ENCODE assay signal across 8 mouse cellular contexts in genomic region chr7:107594325-107594856, GRCm38 (mm10). TPM values are rescaled to one million over a fixed set of nuclear protein-coding genes. Genes with fewer than 3 reads are reported as not detected.
DNase-seq lines count a peak whose midpoint lies in the region; ATAC-seq and TF ChIP-seq lines count a peak whose summit lies in the region.

No protein-coding gene starts in this region.

- H3K9me3 ChIP-seq in neural tube, embryonic 11.5 days (ENCODE audit: control insufficient read depth, low read length) = no peaks in the 10 kb centered on the region
- H3K9me3 ChIP-seq in embryonic facial prominence, embryonic 11.5 days (replicated peaks; ENCODE audit: control insufficient read depth, low read length) = no peaks in the 10 kb centered on the region
- no peaks in the 10 kb centered on the region for H3K9me3 ChIP-seq in limb, embryonic 13.5 days
- H3K9me3 ChIP-seq in midbrain, embryonic 13.5 days = no peaks in the 10 kb centered on the region

- no peak for TF ChIP-seq POLR2A in heart, adult 2 months (IDR thresholded peaks at IDR 0.05; ENCODE audit: insufficient read depth, low read depth, low read length)
- no peak for TF ChIP-seq POLR2A in kidney, adult 2 months (IDR thresholded peaks at IDR 0.05; ENCODE audit: low read depth, low read length)

- TF ChIP-seq CTCF in heart, adult 2 months (IDR thresholded peaks at IDR 0.05) = peak; percentile 71
- peak; percentile 46; the same call in 1 of the 2 replicates for TF ChIP-seq CTCF in kidney, adult 2 months (conservative IDR thresholded peaks at IDR 0.05; ENCODE audit: insufficient read depth, insufficient read length, low read depth, low read length)

- H3K4me1 ChIP-seq in neural tube, embryonic 11.5 days (ENCODE audit: control insufficient read depth, insufficient read depth, low read length) = no peaks in the 10 kb centered on the region
- H3K4me1 ChIP-seq in embryonic facial prominence, embryonic 11.5 days (ENCODE audit: control insufficient read depth, insufficient read depth, low read length) = no peaks in the 10 kb centered on the region
- H3K4me1 ChIP-seq in heart, adult 2 months (ENCODE audit: control insufficient read depth, insufficient read depth, low read length) = no peaks in the 10 kb centered on the region
- no peaks in the 10 kb centered on the region for H3K4me1 ChIP-seq in kidney, adult 2 months (ENCODE audit: control insufficient read depth, insufficient read depth, low read length)
- peaks cover 23% of the 10 kb centered on the region for H3K4me1 ChIP-seq in limb, embryonic 13.5 days
- peaks cover 9% of the 10 kb centered on the region for H3K4me1 ChIP-seq in midbrain, embryonic 13.5 days (replicated peaks)

- H3K27ac ChIP-seq in neural tube, embryonic 11.5 days (ENCODE audit: low read depth, low read length) = no peak overlapping the region
- no peak overlapping the region for H3K27ac ChIP-seq in embryonic facial prominence, embryonic 11.5 days (replicated peaks; ENCODE audit: low read depth, low read length)
- H3K27ac ChIP-seq in heart, adult 2 months = peak overlapping the region; percentile 88
- peak overlapping the region; percentile 77 for H3K27ac ChIP-seq in kidney, adult 2 months (ENCODE audit: insufficient read depth, low read depth, low read length)
- no peak overlapping the region for H3K27ac ChIP-seq in limb, embryonic 13.5 days
- H3K27ac ChIP-seq in midbrain, embryonic 13.5 days = no peak overlapping the region

- DNase-seq in neural tube, embryonic 11.5 days (ENCODE audit: low spot score) = no peak
- no peak for DNase-seq in neural tube, embryonic 10.5 days (ENCODE audit: extremely low spot score, low spot score)
- peak; percentile 69 for DNase-seq in embryonic facial prominence, embryonic 11.5 days (ENCODE audit: low spot score)
- DNase-seq in heart, adult 2 months = peak; percentile 57 to 58
- DNase-seq in kidney, adult 2 months = peak; percentile 75
- peak; percentile 11 to 45 for DNase-seq in spleen, postnatal 14 days (ENCODE audit: low spot score in 2 of 2)

- peak overlapping the region; percentile 58 for H3K4me2 ChIP-seq in neural tube, embryonic 11.5 days (ENCODE audit: low read depth)
- H3K4me2 ChIP-seq in embryonic facial prominence, embryonic 11.5 days (ENCODE audit: low read depth, low read length) = peak overlapping the region; percentile 77
- peak overlapping the region; percentile 94 for H3K4me2 ChIP-seq in limb, embryonic 13.5 days (replicated peaks)
- H3K4me2 ChIP-seq in midbrain, embryonic 13.5 days (replicated peaks) = peak overlapping the region; percentile 92

- peak; percentile 78 for ATAC-seq in neural tube, embryonic 11.5 days (ENCODE audit: insufficient read depth, low FRiP score, low TSS enrichment)
- peak; percentile 77 for ATAC-seq in embryonic facial prominence, embryonic 11.5 days (replicated peaks; ENCODE audit: insufficient number of reproducible peaks, low FRiP score, low TSS enrichment, low read depth)
- peak; percentile 72 for ATAC-seq in limb, embryonic 13.5 days (ENCODE audit: low FRiP score, low read depth)
- ATAC-seq in midbrain, embryonic 13.5 days = peak; percentile 83

- TF ChIP-seq EP300 in heart, adult 2 months (IDR thresholded peaks at IDR 0.05; ENCODE audit: insufficient read depth, low read depth, low read length) = no peak

- H3K4me3 ChIP-seq in neural tube, embryonic 11.5 days (ENCODE audit: low read depth, low read length) = peak overlapping the region; percentile 33
- peak overlapping the region; percentile 42 for H3K4me3 ChIP-seq in embryonic facial prominence, embryonic 11.5 days (ENCODE audit: low read depth, low read length)
- H3K4me3 ChIP-seq in heart, adult 2 months = peak overlapping the region; percentile 45
- peak overlapping the region; percentile 70 for H3K4me3 ChIP-seq in kidney, adult 2 months (ENCODE audit: insufficient read depth, low read depth, low read length)
- peak overlapping the region; percentile 54 for H3K4me3 ChIP-seq in limb, embryonic 13.5 days
- peak overlapping the region; percentile 51 for H3K4me3 ChIP-seq in midbrain, embryonic 13.5 days (replicated peaks)

- intact Hi-C loops in heart, adult 2 months (cut with DNase I) = loop anchor here (10.0 kb wide), 1 partner anchor 150 kb away; no protein-coding TSS in a partner anchor

- H3K79me2 ChIP-seq in heart, adult 2 months (replicated peaks; ENCODE audit: control insufficient read depth, insufficient read depth, low read length) = no peaks in the 10 kb centered on the region

- peak overlapping the region; percentile 46 for H3K9ac ChIP-seq in neural tube, embryonic 11.5 days (ENCODE audit: low read length)
- H3K9ac ChIP-seq in embryonic facial prominence, embryonic 11.5 days (replicated peaks; ENCODE audit: low read length) = peak overlapping the region; percentile 50
- H3K9ac ChIP-seq in heart, adult 2 months (ENCODE audit: low read depth, low read length) = peak overlapping the region; percentile 65
- H3K9ac ChIP-seq in limb, embryonic 13.5 days = peak overlapping the region; percentile 63; the same call in 1 of the 2 replicates
- peak overlapping the region; percentile 61 for H3K9ac ChIP-seq in midbrain, embryonic 13.5 days (replicated peaks)

- 0 out of 2 replicates have a peak, but pooled peaks cover 4% of the 10 kb centered on the region for H3K27me3 ChIP-seq in neural tube, embryonic 11.5 days (ENCODE audit: control insufficient read depth, insufficient read depth, low read length)
- no peaks in the 10 kb centered on the region for H3K27me3 ChIP-seq in embryonic facial prominence, embryonic 11.5 days (ENCODE audit: control insufficient read depth, insufficient read depth, low read length)
- H3K27me3 ChIP-seq in heart, adult 2 months (ENCODE audit: control insufficient read depth, insufficient read depth, low read length) = no peaks in the 10 kb centered on the region
- H3K27me3 ChIP-seq in kidney, adult 2 months (replicated peaks; ENCODE audit: control insufficient read depth, insufficient read depth, low read length) = no peaks in the 10 kb centered on the region
- no peaks in the 10 kb centered on the region for H3K27me3 ChIP-seq in limb, embryonic 13.5 days
- peaks cover 6% of the 10 kb centered on the region for H3K27me3 ChIP-seq in midbrain, embryonic 13.5 days

- WGBS in neural tube, embryonic 11.5 days = 1% methylated on average over 16 of the region's 16 CpGs
- under 1% methylated on average over 16 of the region's 16 CpGs for WGBS in embryonic facial prominence, embryonic 11.5 days
- WGBS in heart, adult 2 months = 2% methylated on average over 16 of the region's 16 CpGs
- WGBS in kidney, adult 2 months = 2% methylated on average over 16 of the region's 16 CpGs
- WGBS in limb, embryonic 13.5 days = 2% methylated on average over 16 of the region's 16 CpGs
- WGBS in midbrain, embryonic 13.5 days = 1% methylated on average over 16 of the region's 16 CpGs

- H3K36me3 ChIP-seq in neural tube, embryonic 11.5 days (ENCODE audit: control insufficient read depth, insufficient read depth, low read length) = no peaks in the 10 kb centered on the region
- H3K36me3 ChIP-seq in embryonic facial prominence, embryonic 11.5 days (replicated peaks; ENCODE audit: control insufficient read depth, insufficient read depth, low read depth, low read length) = no peaks in the 10 kb centered on the region
- peaks cover 2% of the 10 kb centered on the region; the same call in 1 of the 2 replicates for H3K36me3 ChIP-seq in heart, adult 2 months (ENCODE audit: control insufficient read depth, insufficient read depth, low read length)
- no peaks in the 10 kb centered on the region for H3K36me3 ChIP-seq in kidney, adult 2 months (ENCODE audit: control insufficient read depth, insufficient read depth, low read length)
- peaks cover 26% of the 10 kb centered on the region for H3K36me3 ChIP-seq in limb, embryonic 13.5 days
- no peaks in the 10 kb centered on the region for H3K36me3 ChIP-seq in midbrain, embryonic 13.5 days

RNA-seq across cellular contexts. Expression of gene Ppfibp2, which starts 0.6 kb away (rescaled TPM):
- polyA plus RNA-seq in neural tube, embryonic 11.5 days (2014; fragmentation: Nextera tagmentation; extraction: Ambion mirVana) = 6.0 and 6.1 TPM in 2 replicates
- polyA plus RNA-seq in embryonic facial prominence, embryonic 11.5 days (2014; fragmentation: Nextera tagmentation; extraction: Ambion mirVana) = 17.8 and 19.2 TPM in 2 replicates
- total RNA-seq in heart, adult 2 months (2021) = 10 to 100 TPM; 19.9 to 20.1 TPM
- polyA plus RNA-seq in heart, adult 2 months (2012; rRNA removed) = 17.4 and 21.8 TPM in 2 replicates
- 12.1 and 12.8 TPM in 2 replicates for polyA plus RNA-seq in kidney, adult 2 months (2012; rRNA removed)
- polyA plus RNA-seq in limb, embryonic 13.5 days (2015; fragmentation: Nextera tagmentation; extraction: Ambion mirVana) = 10.8 and 12.0 TPM in 2 replicates
- polyA plus RNA-seq in midbrain, embryonic 13.5 days (2015; fragmentation: Nextera tagmentation; extraction: Ambion mirVana) = 1.2 and 1.3 TPM in 2 replicates

RNA-seq across cellular contexts. Expression of gene Olfml1, which starts 27.1 kb away (rescaled TPM):
- polyA plus RNA-seq in neural tube, embryonic 11.5 days (2014; fragmentation: Nextera tagmentation; extraction: Ambion mirVana) = 8.5 and 8.6 TPM in 2 replicates
- 21.5 and 23.8 TPM in 2 replicates for polyA plus RNA-seq in embryonic facial prominence, embryonic 11.5 days (2014; fragmentation: Nextera tagmentation; extraction: Ambion mirVana)
- 1 to 10 TPM; 4.0 to 4.6 TPM for total RNA-seq in heart, adult 2 months (2021)
- 4.1 and 6.9 TPM in 2 replicates for polyA plus RNA-seq in heart, adult 2 months (2012; rRNA removed)
- polyA plus RNA-seq in kidney, adult 2 months (2012; rRNA removed) = 13.2 and 14.0 TPM in 2 replicates
- 41.2 and 42.3 TPM in 2 replicates for polyA plus RNA-seq in limb, embryonic 13.5 days (2015; fragmentation: Nextera tagmentation; extraction: Ambion mirVana)
- 2.4 and 2.5 TPM in 2 replicates for polyA plus RNA-seq in midbrain, embryonic 13.5 days (2015; fragmentation: Nextera tagmentation; extraction: Ambion mirVana)

RNA-seq across cellular contexts. Expression of gene 5330417H12Rik, which starts 30.6 kb away (rescaled TPM):
- not detected in 2 replicates for polyA plus RNA-seq in neural tube, embryonic 11.5 days (2014; fragmentation: Nextera tagmentation; extraction: Ambion mirVana)
- polyA plus RNA-seq in embryonic facial prominence, embryonic 11.5 days (2014; fragmentation: Nextera tagmentation; extraction: Ambion mirVana) = not detected in 2 replicates
- total RNA-seq in heart, adult 2 months (2021) = not detected
- not detected in 2 replicates for polyA plus RNA-seq in heart, adult 2 months (2012; rRNA removed)
- polyA plus RNA-seq in kidney, adult 2 months (2012; rRNA removed) = not detected in 2 replicates
- polyA plus RNA-seq in limb, embryonic 13.5 days (2015; fragmentation: Nextera tagmentation; extraction: Ambion mirVana) = 0.11 TPM in 1 of 2 replicates, not detected in the other
- polyA plus RNA-seq in midbrain, embryonic 13.5 days (2015; fragmentation: Nextera tagmentation; extraction: Ambion mirVana) = not detected in 2 replicates

Comparison
In these comparisons a context has a peak if more than half of its experiments do, and no peak if none do; other contexts are left out.
1. DNase-seq: peak in embryonic facial prominence, embryonic 11.5 days (single experiment), heart, adult 2 months (2 of 2), kidney, adult 2 months (single experiment) and spleen, postnatal 14 days (2 of 2); none in neural tube, embryonic 11.5 days (single experiment) and neural tube, embryonic 10.5 days (single experiment).
2. H3K27ac ChIP-seq: peak in heart, adult 2 months (single experiment) and kidney, adult 2 months (single experiment); none in neural tube, embryonic 11.5 days (single experiment), embryonic facial prominence, embryonic 11.5 days (single experiment), limb, embryonic 13.5 days (single experiment) and midbrain, embryonic 13.5 days (single experiment).
3. Peak in every context shown above with its lines, with median percentiles within 50 percentile points of each other: ATAC-seq, H3K4me2 ChIP-seq, H3K4me3 ChIP-seq and H3K9ac ChIP-seq.